Mouse (Mus musculus) forebrain, postnatal 0 days (tissue): ENCODE measurements around the gene Cklf. TPM values are rescaled to one million over a fixed set of nuclear protein-coding genes. Genes with fewer than 3 reads are reported as not detected.

Source experiments
- ATAC-seq: fragments of 200-750 bp; cut with Nextera tagmentation; 2 replicates; pipeline ENCODE4 v1.8.0; 2017; ENCODE audit warnings: mild to moderate bottlenecking, moderate library complexity
- DNase-seq: peaks from one replicate; pipeline ENCODE4 v3.0.0-alpha.2; 2015
- H3K27ac ChIP-seq: fragments of 300-500 bp; sonication (generic); 2 replicates; pipeline ENCODE4 v1.5.1; 2014; ENCODE audit warnings: low read depth, mild to moderate bottlenecking, antibody characterized with exemption, low read length, moderate library complexity, mixed read lengths
- H3K27me3 ChIP-seq: fragments of 300-500 bp; sonication (generic); 2 replicates; pipeline ENCODE4 v1.6.1; 2014; ENCODE audit warnings: mild to moderate bottlenecking, low read length, mixed read lengths; ENCODE audit not compliant: insufficient read depth
- H3K36me3 ChIP-seq: fragments of 300-500 bp; sonication (generic); 2 replicates; pipeline ENCODE4 v1.6.1; 2014; ENCODE audit warnings: mild to moderate bottlenecking, moderate library complexity; ENCODE audit not compliant: insufficient read depth
- H3K4me1 ChIP-seq: fragments of 300-500 bp; sonication (generic); 2 replicates; pipeline ENCODE4 v1.6.1; 2014; ENCODE audit warnings: antibody characterized with exemption; ENCODE audit not compliant: insufficient read depth
- H3K4me2 ChIP-seq: fragments of 300-500 bp; sonication (generic); 2 replicates; pipeline ENCODE4 v1.6.1; 2014; ENCODE audit warnings: low read depth, mild to moderate bottlenecking, moderate library complexity
- H3K4me3 ChIP-seq: fragments of 300-500 bp; sonication (generic); 2 replicates; pipeline ENCODE4 v1.5.1; 2014; ENCODE audit warnings: low read depth, low read length, mixed read lengths
- H3K9ac ChIP-seq: fragments of 300-500 bp; sonication (generic); 2 replicates; pipeline ENCODE4 v1.6.1; 2014; ENCODE audit warnings: mild to moderate bottlenecking
- H3K9me3 ChIP-seq: fragments of 300-500 bp; sonication (generic); 2 replicates; pipeline ENCODE4 v1.6.1; 2016; ENCODE audit warnings: low read length
- CTCF ChIP-seq: sonication (generic); IDR thresholded peaks from 2 replicates; pipeline ENCODE4 v1.5.1; 2016; ENCODE audit warnings: antibody characterized with exemption, control low read depth, low read depth
- WGBS: fragments of 180-500 bp; shearing (Covaris S2); extraction: QIAGEN DNeasy Blood & Tissue Kit; methylation state at CpG from one replicate; pipeline ENCODE4 v1.1.7; 2014; 5-methylcytosine and 5-hydroxymethylcytosine counted together
- polyA plus RNA-seq: library from polyadenylated mRNA; unstranded; fragments of >200 nt; fragmentation: Nextera tagmentation; extraction: Ambion mirVana; gene quantifications from 2 replicates; pipeline ENCODE4 v1.2.1, GENCODE M21; 2015
- total RNA-seq: library from RNA; depleted of rRNA; stranded (reverse); fragments of >200 nt; gene quantifications from 2 replicates; pipeline ENCODE4 v1.2.3, GENCODE M21; 2014

Gene Cklf
- total and polyA plus RNA-seq, 2 experiments from 2014 or later, result 24.8 to 29.2 TPM

GRCm38 (mm10) chr8:104227048-104227447, 23.6 kb upstream of the Cklf start:
- Histone ChIP-seq H3K4me2 (no peak overlapping the region), H3K36me3 (peaks cover 67% of the 10 kb centered on the region), H3K9ac (no peak overlapping the region), H3K27ac (no peak overlapping the region), H3K9me3 (peaks cover 7% of the 10 kb centered on the region), H3K27me3 (no peaks in the 10 kb centered on the region), H3K4me3 (no peak overlapping the region), H3K4me1 (no peaks in the 10 kb centered on the region)
- ATAC-seq (no peak), DNase-seq (no peak)
- TF ChIP-seq CTCF, result no peak
- WGBS, result 94% methylated on average over 5 of the region's 5 CpGs

- DNase-seq (no peak), ATAC-seq (no peak)
- TF ChIP-seq CTCF, result no peak
- Histone ChIP-seq H3K9ac (no peak overlapping the region), H3K27me3 (no peaks in the 10 kb centered on the region), H3K4me2 (no peak overlapping the region), H3K9me3 (no peaks in the 10 kb centered on the region), H3K36me3 (peaks cover 87% of the 10 kb centered on the region), H3K4me1 (no peaks in the 10 kb centered on the region), H3K4me3 (no peak overlapping the region), H3K27ac (no peak overlapping the region)
- WGBS, result 94% methylated on average over 9 of the region's 9 CpGs
Observed at GRCm38 (mm10) chr8:104230377-104230776, 20.3 kb upstream of the Cklf start.

- DNase-seq (no peak), ATAC-seq (no peak)
- Histone ChIP-seq H3K27ac (no peak overlapping the region), H3K9ac (no peak overlapping the region), H3K4me2 (no peak overlapping the region), H3K27me3 (no peaks in the 10 kb centered on the region), H3K4me1 (no peaks in the 10 kb centered on the region), H3K4me3 (no peak overlapping the region), H3K9me3 (no peaks in the 10 kb centered on the region), H3K36me3 (peaks cover 90% of the 10 kb centered on the region)
- no peak for TF ChIP-seq CTCF
- WGBS, result 98% methylated on average over 4 of the region's 4 CpGs
Observed at GRCm38 (mm10) chr8:104232039-104232438, 18.6 kb upstream of the Cklf start.

- Histone ChIP-seq H3K4me1 (no peaks in the 10 kb centered on the region), H3K9me3 (no peaks in the 10 kb centered on the region), H3K4me3 (no peak overlapping the region), H3K4me2 (no peak overlapping the region), H3K36me3 (peaks cover 90% of the 10 kb centered on the region), H3K27me3 (no peaks in the 10 kb centered on the region), H3K27ac (no peak overlapping the region), H3K9ac (no peak overlapping the region)
- DNase-seq, result no peak
- no peak for TF ChIP-seq CTCF
- 98% methylated on average over 5 of the region's 5 CpGs for WGBS
- no peak for ATAC-seq
Observed at GRCm38 (mm10) chr8:104232919-104233318, 17.7 kb upstream of the Cklf start.

- Histone ChIP-seq H3K4me2 (no peak overlapping the region), H3K36me3 (peaks cover 91% of the 10 kb centered on the region)
- 0 out of 2 replicates have a peak, but pooled peaks have one; percentile 60 for ATAC-seq
Observed at GRCm38 (mm10) chr8:104234573-104234972, 16.1 kb upstream of the Cklf start.

GRCm38 (mm10) chr8:104239418-104239861, 11.2 kb upstream of the Cklf start:
- no peak overlapping the region for H3K4me2 ChIP-seq
- no peaks in the 10 kb centered on the region for H3K4me1 ChIP-seq
- H3K4me3 ChIP-seq, result no peak overlapping the region
- 92% methylated on average over 10 of the region's 10 CpGs for WGBS
- no peaks in the 10 kb centered on the region for H3K9me3 ChIP-seq
- H3K27me3 ChIP-seq, result no peaks in the 10 kb centered on the region
- DNase-seq (no peak), ATAC-seq (no peak)
- TF ChIP-seq CTCF, result no peak
- H3K27ac ChIP-seq, result no peak overlapping the region
- no peak overlapping the region for H3K9ac ChIP-seq
- peaks cover 92% of the 10 kb centered on the region for H3K36me3 ChIP-seq

More at GRCm38 (mm10) chr8:104234573-104234972, 16.1 kb upstream of the Cklf start:
- no peaks in the 10 kb centered on the region for H3K4me1 ChIP-seq
- no peaks in the 10 kb centered on the region for H3K9me3 ChIP-seq
- peak; percentile 62 for TF ChIP-seq CTCF
- no peak for DNase-seq
- WGBS, result 49% methylated on average over 6 of the region's 6 CpGs
- H3K27me3 ChIP-seq, result no peaks in the 10 kb centered on the region
- no peak overlapping the region for H3K27ac ChIP-seq
- H3K4me3 ChIP-seq, result no peak overlapping the region
- no peak overlapping the region for H3K9ac ChIP-seq

GRCm38 (mm10) chr8:104242038-104242644, 8.5 kb upstream of the Cklf start:
- no peaks in the 10 kb centered on the region for H3K27me3 ChIP-seq
- no peak overlapping the region for H3K4me2 ChIP-seq
- ATAC-seq (no peak), DNase-seq (no peak)
- H3K4me1 ChIP-seq, result peaks cover 2% of the 10 kb centered on the region; the same call in 1 of the 2 replicates
- no peak overlapping the region for H3K27ac ChIP-seq
- no peaks in the 10 kb centered on the region for H3K9me3 ChIP-seq
- H3K9ac ChIP-seq, result no peak overlapping the region
- no peak for TF ChIP-seq CTCF
- peaks cover 84% of the 10 kb centered on the region for H3K36me3 ChIP-seq
- no peak overlapping the region for H3K4me3 ChIP-seq
- WGBS, result 88% methylated on average over 12 of the region's 12 CpGs
